Mouse (Mus musculus): ENCODE measurements around the gene Wt1. TPM values are rescaled to one million over a fixed set of nuclear protein-coding genes. Genes with fewer than 3 reads are reported as not detected.

Wt1 gene
- polyA plus RNA-seq (2016; fragmentation: Nextera tagmentation; extraction: Ambion mirVana), result 5.6 and 6.6 TPM in 2 replicates

DNA sequence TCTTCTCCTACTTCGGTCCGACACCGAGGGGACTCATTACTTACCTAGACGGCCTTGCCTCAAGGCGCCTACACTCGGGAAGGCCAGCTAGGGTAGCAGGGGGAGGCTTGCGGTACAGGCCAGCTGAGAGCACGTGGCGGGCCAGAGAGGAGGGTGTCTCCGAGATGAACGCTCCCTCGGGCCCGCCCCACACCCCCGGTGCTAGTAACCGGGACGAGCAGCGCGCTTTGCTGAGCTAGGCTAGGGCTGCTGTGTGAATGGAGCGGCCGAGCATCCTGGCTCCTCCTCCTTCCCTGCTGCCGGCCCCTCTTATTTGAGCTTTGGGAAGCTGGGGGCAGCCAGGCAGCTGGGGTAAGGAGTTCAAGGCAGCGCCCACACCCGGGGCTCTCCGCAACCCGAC, at the start of gene Wt1:
Gene Wt1 (plus strand): TSS at position 251 of the 400 bp plus-strand sequence.
- peak within 1 kb of the TSS; percentile 66 for H3K27ac ChIP-seq
- peak within 1 kb of the TSS; percentile 44 for H3K4me3 ChIP-seq
- peaks cover 98% of the 10 kb centered on the region for H3K27me3 ChIP-seq (ENCODE audit: low read depth, poor library complexity, severe bottlenecking)
- no peaks in the 10 kb centered on the region for H3K9me3 ChIP-seq (replicated peaks)
- H3K4me1 ChIP-seq, result peaks cover 49% of the 10 kb centered on the region
- no peaks in the 10 kb centered on the region for H3K36me3 ChIP-seq
- peak; percentile 73 for DNase-seq (ENCODE audit: low spot score)
- under 1% methylated on average over 25 of the region's 25 CpGs for WGBS

DNA sequence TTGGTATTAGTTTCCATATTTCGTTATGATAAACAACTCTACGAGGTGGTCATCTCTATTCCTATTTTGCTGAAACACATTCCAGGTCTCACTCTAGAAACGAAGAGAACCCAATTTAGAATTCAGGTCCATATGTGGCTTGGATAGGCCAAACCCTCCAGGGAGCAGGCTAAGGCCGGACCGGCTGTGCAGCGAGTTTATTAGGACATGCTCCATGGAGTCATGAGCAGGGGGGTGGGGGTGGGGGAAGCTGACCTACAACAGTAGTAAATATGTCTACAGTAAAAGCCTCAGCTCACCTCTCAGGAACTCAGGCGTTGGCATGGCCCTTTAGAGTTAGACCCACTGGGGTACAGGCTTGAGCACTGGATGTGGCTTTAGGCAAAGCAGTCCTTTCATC, 49.2 kb upstream of the Wt1 start:
- 88% methylated on average over 7 of the region's 7 CpGs for WGBS
- no peak overlapping the region for H3K27ac ChIP-seq
- H3K4me1 ChIP-seq, result peaks cover 12% of the 10 kb centered on the region; the same call in 1 of the 2 replicates
- H3K4me3 ChIP-seq, result no peak overlapping the region
- H3K36me3 ChIP-seq, result no peaks in the 10 kb centered on the region
- no peaks in the 10 kb centered on the region for H3K9me3 ChIP-seq (replicated peaks)
- H3K27me3 ChIP-seq (ENCODE audit: low read depth, poor library complexity, severe bottlenecking), result peaks cover 10% of the 10 kb centered on the region; the same call in 1 of the 2 replicates
- no peak for DNase-seq (ENCODE audit: low spot score)

DNA sequence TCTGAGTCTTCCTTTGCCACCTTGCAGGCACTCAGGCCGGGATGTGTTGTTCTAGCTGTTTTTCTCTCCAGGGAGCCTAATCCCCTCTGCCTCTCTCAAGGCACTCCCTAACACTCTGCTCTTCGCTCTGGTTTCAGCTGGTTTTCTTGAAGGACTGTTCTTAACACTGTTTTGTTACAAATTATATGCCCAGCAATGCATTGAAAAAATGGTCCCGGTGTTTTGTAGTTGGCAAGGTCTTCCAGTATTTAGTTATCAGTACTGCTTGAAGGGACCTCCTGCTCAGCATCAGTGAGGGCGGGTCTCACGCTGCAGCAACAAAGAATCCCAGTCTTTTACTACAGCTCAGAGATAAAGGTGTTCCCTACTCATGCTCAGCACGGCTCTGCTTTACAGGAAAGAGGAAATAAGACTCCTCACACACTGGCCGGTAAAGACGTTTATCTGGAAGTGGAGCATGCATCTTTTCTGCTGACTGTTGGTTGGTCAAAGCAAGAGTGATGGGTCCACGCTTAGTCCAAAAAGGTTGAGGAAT, 44.0 kb upstream of the Wt1 start:
- Histone ChIP-seq H3K27ac (no peak overlapping the region), H3K27me3 (ENCODE audit: low read depth, poor library complexity, severe bottlenecking) (0 out of 2 replicates have a peak, but pooled peaks cover 7% of the 10 kb centered on the region), H3K9me3 (replicated peaks) (no peaks in the 10 kb centered on the region), H3K4me3 (no peak overlapping the region), H3K36me3 (no peaks in the 10 kb centered on the region), H3K4me1 (0 out of 2 replicates have a peak, but pooled peaks cover 2% of the 10 kb centered on the region)
- WGBS, result 35% methylated on average over 9 of the region's 9 CpGs
- DNase-seq (ENCODE audit: low spot score), result no peak

DNA sequence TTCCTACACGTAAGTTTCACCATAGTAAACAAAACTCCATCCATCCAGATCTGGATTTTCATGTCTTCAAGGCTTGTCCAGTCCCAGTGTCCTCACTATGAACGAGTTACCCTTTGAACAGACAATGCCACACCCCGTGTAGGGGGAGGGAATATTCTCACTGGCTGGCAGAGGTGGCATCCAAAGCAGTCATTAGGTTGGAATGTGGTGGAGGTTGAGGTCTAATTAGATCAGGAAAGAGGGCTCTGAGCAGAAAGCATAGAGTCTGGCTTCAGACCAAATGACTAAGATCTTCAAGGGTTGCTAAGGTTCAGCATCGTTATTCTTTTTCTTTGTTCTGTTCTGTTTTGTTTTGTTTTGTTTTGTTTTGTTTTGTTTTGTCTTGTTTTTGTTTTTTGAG, 42.3 kb upstream of the Wt1 start:
- H3K27me3 ChIP-seq (ENCODE audit: low read depth, poor library complexity, severe bottlenecking), result 0 out of 2 replicates have a peak, but pooled peaks cover 7% of the 10 kb centered on the region
- no peak overlapping the region for H3K4me3 ChIP-seq
- no peaks in the 10 kb centered on the region for H3K9me3 ChIP-seq (replicated peaks)
- H3K27ac ChIP-seq, result no peak overlapping the region
- no peak for DNase-seq (ENCODE audit: low spot score)
- WGBS, result 78% methylated on average over 4 of the region's 4 CpGs
- no peaks in the 10 kb centered on the region for H3K36me3 ChIP-seq
- H3K4me1 ChIP-seq, result peaks cover 1% of the 10 kb centered on the region; the same call in 1 of the 2 replicates

DNA sequence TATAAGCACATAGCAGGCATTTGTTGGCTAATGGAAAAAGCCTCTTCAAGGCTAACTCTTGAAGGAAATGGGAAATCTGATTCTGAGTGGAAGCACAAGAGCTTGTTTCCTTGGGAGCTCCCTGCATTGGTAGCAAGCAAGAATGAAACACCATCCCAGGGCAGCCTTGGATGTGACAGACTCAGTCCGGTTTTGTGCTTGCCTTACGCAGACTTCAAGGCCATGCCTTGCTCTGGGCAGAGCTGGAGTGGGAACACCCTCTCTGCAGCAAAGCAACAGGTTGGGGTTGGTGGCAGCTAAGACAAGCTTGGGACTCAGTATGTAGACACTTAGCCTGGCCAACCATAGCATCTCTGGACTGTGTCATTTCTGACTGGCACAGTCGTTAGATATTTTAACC, 40.2 kb upstream of the Wt1 start:
- H3K4me1 ChIP-seq, result peaks cover 15% of the 10 kb centered on the region; the same call in 1 of the 2 replicates
- WGBS, result 93% methylated on average over 3 of the region's 3 CpGs
- H3K9me3 ChIP-seq (replicated peaks), result no peaks in the 10 kb centered on the region
- no peak overlapping the region for H3K27ac ChIP-seq
- 0 out of 2 replicates have a peak, but pooled peaks cover 8% of the 10 kb centered on the region for H3K27me3 ChIP-seq (ENCODE audit: low read depth, poor library complexity, severe bottlenecking)
- no peak overlapping the region for H3K4me3 ChIP-seq
- DNase-seq (ENCODE audit: low spot score), result no peak
- no peaks in the 10 kb centered on the region for H3K36me3 ChIP-seq

DNA sequence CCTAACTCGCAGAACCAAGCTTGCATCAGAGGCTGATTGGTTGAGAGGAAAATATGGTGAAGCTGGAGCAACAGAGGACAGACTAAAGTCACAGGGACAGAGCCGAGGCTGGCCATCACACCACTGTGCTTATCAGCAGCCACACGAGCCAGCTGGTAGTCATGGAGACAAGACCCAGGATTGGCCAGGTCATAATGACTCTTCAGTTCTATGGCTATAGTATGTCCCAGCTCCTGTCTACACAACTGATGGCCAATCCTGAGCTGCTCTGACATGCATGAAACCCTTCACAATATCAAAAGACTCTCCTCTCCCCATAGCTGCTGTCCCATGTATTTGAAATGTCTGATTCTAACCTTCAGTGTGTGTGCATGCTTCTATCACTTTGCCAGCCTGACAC, 38.3 kb upstream of the Wt1 start:
- H3K27ac ChIP-seq, result no peak overlapping the region
- WGBS, result 81% methylated on average over 3 of the region's 3 CpGs
- DNase-seq (ENCODE audit: low spot score), result no peak

DNA sequence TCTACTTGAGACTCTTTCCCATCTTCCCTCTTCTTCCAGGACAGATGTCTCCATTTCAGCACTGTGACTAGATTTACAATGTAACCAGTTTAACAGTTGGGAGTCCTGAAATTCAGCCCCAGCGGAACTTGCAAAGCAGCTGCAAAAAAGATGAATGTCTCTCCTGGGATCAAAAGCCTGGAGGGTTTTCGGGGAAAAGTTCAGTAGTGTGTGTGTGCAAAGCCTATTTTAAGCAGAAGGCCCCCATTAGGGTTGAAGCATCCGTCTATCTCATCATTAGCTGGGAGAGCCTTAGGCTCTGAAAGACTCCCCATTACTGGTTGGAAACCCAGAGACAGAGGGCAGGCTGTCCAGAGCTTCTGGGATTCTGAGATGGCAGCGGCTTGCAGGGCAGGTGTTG, 37.2 kb upstream of the Wt1 start:
- H3K4me3 ChIP-seq, result no peak overlapping the region
- peaks cover 15% of the 10 kb centered on the region; the same call in 1 of the 2 replicates for H3K4me1 ChIP-seq
- H3K27me3 ChIP-seq (ENCODE audit: low read depth, poor library complexity, severe bottlenecking), result 0 out of 2 replicates have a peak, but pooled peaks cover 3% of the 10 kb centered on the region
- no peaks in the 10 kb centered on the region for H3K36me3 ChIP-seq
- H3K9me3 ChIP-seq (replicated peaks), result no peaks in the 10 kb centered on the region
- WGBS, result 44% methylated on average over 4 of the region's 4 CpGs
- H3K27ac ChIP-seq, result no peak overlapping the region
- no peak for DNase-seq (ENCODE audit: low spot score)

More for the DNA sequence above, 38.3 kb upstream of the Wt1 start:
- H3K9me3 ChIP-seq (replicated peaks), result no peaks in the 10 kb centered on the region
- H3K36me3 ChIP-seq, result no peaks in the 10 kb centered on the region
- H3K27me3 ChIP-seq (ENCODE audit: low read depth, poor library complexity, severe bottlenecking), result 0 out of 2 replicates have a peak, but pooled peaks cover 3% of the 10 kb centered on the region
- no peak overlapping the region for H3K4me3 ChIP-seq
- H3K4me1 ChIP-seq, result peaks cover 15% of the 10 kb centered on the region; the same call in 1 of the 2 replicates

DNA sequence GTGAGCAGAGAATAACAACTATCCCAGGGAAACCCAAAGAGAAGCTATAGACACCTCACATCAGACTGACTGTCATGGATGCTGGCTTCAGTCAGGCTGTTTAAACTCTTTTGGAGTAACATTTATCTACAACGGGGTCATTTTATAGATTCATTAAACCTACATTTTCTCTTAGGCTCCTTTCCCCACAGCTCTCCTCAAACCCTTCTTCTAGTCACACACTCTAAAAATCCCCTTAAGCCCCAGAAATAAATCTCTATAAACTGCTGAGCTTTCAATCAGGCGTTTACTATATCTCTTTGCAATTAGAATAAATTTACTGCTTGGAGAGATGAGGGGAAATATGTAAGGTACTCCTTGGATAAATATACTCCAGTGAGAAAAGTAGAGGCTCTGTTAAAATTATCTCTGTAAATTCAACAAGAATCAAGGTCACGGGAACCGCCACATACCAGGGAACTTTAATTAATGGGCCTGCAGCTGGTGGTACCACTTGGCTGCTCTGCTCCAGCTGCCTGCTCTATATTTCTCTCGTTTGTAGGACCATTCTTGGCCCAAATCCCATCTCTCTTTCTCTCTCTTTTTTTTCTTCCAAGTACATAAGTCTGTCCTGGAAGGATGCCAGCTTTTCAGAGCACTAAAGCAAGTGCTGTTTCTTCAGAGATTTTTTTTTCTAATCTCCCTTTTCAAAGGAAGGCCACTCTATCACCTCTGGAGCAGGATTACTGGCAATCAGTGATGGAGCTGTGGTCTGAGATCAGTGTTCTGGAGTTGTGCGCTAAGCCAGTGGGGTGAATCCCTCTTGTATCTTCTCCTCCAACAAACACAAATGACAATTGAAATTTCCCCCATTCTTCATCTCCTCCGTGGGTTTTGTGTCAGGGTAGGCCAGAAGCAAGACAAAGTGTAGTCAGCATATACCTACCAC, 36.5 kb upstream of the Wt1 start:
- Histone ChIP-seq H3K4me1 (peaks cover 15% of the 10 kb centered on the region; the same call in 1 of the 2 replicates), H3K9me3 (replicated peaks) (no peaks in the 10 kb centered on the region), H3K36me3 (no peaks in the 10 kb centered on the region), H3K4me3 (no peak overlapping the region), H3K27ac (no peak overlapping the region), H3K27me3 (ENCODE audit: low read depth, poor library complexity, severe bottlenecking) (0 out of 2 replicates have a peak, but pooled peaks cover 3% of the 10 kb centered on the region)
- WGBS, result 64% methylated on average over 7 of the region's 7 CpGs
- no peak for DNase-seq (ENCODE audit: low spot score)

DNA sequence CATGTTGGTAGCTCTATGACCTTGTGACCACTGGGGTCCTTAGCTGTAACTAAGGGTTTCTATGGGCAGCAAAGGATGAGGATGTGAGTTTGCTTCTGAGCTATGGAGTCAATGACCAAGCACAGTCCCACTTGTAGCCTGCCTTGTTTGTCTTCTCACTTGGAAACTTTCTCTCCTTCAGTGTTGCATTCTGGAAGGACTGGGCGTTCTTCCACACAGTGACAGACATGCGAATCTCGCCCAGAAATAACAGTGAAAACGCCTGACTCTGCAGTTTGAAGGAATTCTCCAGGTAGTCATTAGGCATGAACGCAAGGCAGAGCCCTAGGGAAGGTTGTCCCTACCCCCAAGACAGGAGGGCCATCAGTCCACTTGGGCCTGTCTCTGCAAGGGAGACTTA, 35.3 kb upstream of the Wt1 start:
- 83% methylated on average over 5 of the region's 5 CpGs for WGBS
- H3K9me3 ChIP-seq (replicated peaks), result no peaks in the 10 kb centered on the region
- H3K4me3 ChIP-seq, result no peak overlapping the region
- no peaks in the 10 kb centered on the region for H3K36me3 ChIP-seq
- H3K27me3 ChIP-seq (ENCODE audit: low read depth, poor library complexity, severe bottlenecking), result 0 out of 2 replicates have a peak, but pooled peaks cover 3% of the 10 kb centered on the region
- no peak overlapping the region for H3K27ac ChIP-seq
- peaks cover 15% of the 10 kb centered on the region; the same call in 1 of the 2 replicates for H3K4me1 ChIP-seq
- DNase-seq (ENCODE audit: low spot score), result no peak

DNA sequence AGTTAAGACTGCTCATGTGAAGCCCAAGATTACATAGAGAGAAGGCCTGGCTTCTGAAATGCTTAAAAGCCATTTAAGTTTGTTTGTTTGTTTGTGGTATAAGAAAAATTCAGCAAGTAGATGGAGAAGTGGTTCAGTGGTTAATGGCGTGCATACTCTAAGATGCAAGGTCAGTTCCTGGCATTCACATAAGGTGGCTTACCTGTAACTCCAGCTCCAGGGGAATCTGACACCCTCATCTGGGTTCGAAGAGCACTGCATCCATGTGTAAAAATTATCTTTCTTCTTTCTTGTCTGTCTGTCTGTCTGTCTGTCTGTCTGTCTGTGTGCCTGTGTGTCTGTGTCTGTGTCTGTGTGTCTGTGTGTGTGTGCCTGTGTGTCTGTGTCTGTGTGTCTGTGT, 34.6 kb upstream of the Wt1 start, which contains the start of gene Gm11060:
Gene Gm11060 (plus strand): TSS at position 301 of the 400 bp plus-strand sequence.
- WGBS, result 93% methylated on average over 2 of the region's 2 CpGs
- H3K4me3 ChIP-seq, result no peak within 1 kb of the TSS
- peaks cover 15% of the 10 kb centered on the region; the same call in 1 of the 2 replicates for H3K4me1 ChIP-seq
- H3K9me3 ChIP-seq (replicated peaks), result no peaks in the 10 kb centered on the region
- H3K27ac ChIP-seq, result no peak within 1 kb of the TSS
- 0 out of 2 replicates have a peak, but pooled peaks cover 3% of the 10 kb centered on the region for H3K27me3 ChIP-seq (ENCODE audit: low read depth, poor library complexity, severe bottlenecking)
- DNase-seq (ENCODE audit: low spot score), result no peak
- H3K36me3 ChIP-seq, result no peaks in the 10 kb centered on the region

DNA sequence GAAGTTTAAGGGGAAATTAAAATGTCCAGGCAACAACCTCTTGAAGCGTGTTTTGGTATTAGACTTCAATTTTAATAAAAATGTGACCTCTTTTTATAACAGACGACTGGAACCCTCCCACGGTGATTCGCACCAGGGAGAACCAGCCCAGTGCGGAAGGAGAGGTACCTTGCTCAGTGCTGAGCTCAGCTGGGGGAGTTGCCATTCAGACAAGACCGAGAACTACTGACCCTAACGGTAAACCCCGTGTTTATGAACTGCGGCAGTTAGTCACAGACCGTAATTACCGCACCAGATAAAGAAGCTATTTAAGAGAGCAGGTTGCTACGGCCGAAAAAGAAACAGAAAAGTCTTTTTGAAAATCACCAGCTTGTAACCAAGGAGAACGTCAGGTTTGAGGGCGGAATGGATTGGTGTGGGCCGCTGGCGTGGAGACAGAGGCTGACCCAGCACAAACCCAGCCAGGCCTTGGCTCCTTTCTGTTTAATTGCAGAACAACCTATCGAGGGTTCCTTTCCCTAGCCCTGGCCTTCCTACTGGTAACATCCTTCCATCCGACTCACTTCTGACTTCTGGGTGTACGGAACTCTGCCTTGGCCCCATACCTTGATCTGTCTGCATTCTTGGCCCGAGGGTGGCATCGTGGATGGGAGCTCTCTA, 28.9 kb upstream of the Wt1 start:
- no peak overlapping the region for H3K4me3 ChIP-seq
- H3K4me1 ChIP-seq, result no peaks in the 10 kb centered on the region
- H3K27me3 ChIP-seq (ENCODE audit: low read depth, poor library complexity, severe bottlenecking), result no peaks in the 10 kb centered on the region
- no peaks in the 10 kb centered on the region for H3K36me3 ChIP-seq
- no peaks in the 10 kb centered on the region for H3K9me3 ChIP-seq (replicated peaks)
- 88% methylated on average over 22 of the region's 22 CpGs for WGBS
- H3K27ac ChIP-seq, result no peak overlapping the region
- DNase-seq (ENCODE audit: low spot score), result no peak

DNA sequence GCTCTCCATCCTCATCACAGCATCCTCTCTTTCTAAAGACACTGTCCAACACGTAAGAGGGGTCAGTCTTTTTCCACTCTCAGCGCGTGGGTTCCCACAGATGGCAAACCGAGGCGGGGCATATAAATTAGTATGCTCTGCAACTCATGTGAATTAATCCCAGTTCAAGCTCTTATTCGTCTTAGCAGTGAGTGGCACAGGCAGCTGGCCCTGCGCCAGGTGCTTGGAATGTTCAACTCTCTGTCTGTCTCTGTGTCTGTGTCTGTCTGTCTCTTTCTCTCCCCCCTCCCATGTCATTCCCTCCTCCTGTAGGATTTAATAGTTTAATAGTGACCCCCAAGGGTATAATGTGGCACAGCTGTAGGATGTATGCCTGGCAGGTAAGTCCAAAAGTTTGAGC, 26.9 kb upstream of the Wt1 start:
- Histone ChIP-seq H3K4me3 (no peak overlapping the region), H3K27ac (no peak overlapping the region), H3K27me3 (ENCODE audit: low read depth, poor library complexity, severe bottlenecking) (no peaks in the 10 kb centered on the region), H3K4me1 (no peaks in the 10 kb centered on the region), H3K9me3 (replicated peaks) (no peaks in the 10 kb centered on the region), H3K36me3 (no peaks in the 10 kb centered on the region)
- 90% methylated on average over 7 of the region's 7 CpGs for WGBS
- DNase-seq (ENCODE audit: low spot score), result no peak
